Mouse (Mus musculus): ENCODE results near the gene Tmco4. TPM values are rescaled to one million over a fixed set of nuclear protein-coding genes. Genes with fewer than 3 reads are reported as not detected.

Gene Tmco4
- polyA plus RNA-seq, 1 experiment from 2014 or later = 0.98 TPM

GRCm38 (mm10) chr4:139092356-139093195 lies 119.9 kb downstream of the Tmco4 start, which contains the start of gene Nbl1:
TSS of gene Nbl1 (minus strand) at chr4:139092993.
- Histone ChIP-seq H3K27me3 (ENCODE audit: low read depth, poor library complexity, severe bottlenecking) (peaks cover 83% of the 10 kb centered on the region), H3K9me3 (replicated peaks) (peaks cover 8% of the 10 kb centered on the region; the same call in 1 of the 2 replicates), H3K4me3 (peak within 1 kb of the TSS; percentile 63), H3K4me1 (peaks cover 32% of the 10 kb centered on the region), H3K36me3 (no peaks in the 10 kb centered on the region), H3K27ac (replicated peaks) (peak within 1 kb of the TSS; percentile 67)
- 1% methylated on average over 86 of the region's 105 CpGs for WGBS
- DNase-seq (ENCODE audit: low spot score) = peak; percentile 31

GRCm38 (mm10) chr4:139093196-139093530 lies 120.5 kb downstream of the Tmco4 start:
- Histone ChIP-seq H3K27me3 (ENCODE audit: low read depth, poor library complexity, severe bottlenecking) (peaks cover 77% of the 10 kb centered on the region), H3K4me1 (peaks cover 32% of the 10 kb centered on the region), H3K9me3 (replicated peaks) (peaks cover 8% of the 10 kb centered on the region; the same call in 1 of the 2 replicates), H3K27ac (replicated peaks) (peak overlapping the region; percentile 67; the same call in 1 of the 2 replicates), H3K36me3 (no peaks in the 10 kb centered on the region), H3K4me3 (peak overlapping the region; percentile 63)
- DNase-seq (ENCODE audit: low spot score) = no peak
- 20% methylated on average over 12 of the region's 13 CpGs for WGBS

- peaks cover 56% of the 10 kb centered on the region for H3K27me3 ChIP-seq (ENCODE audit: low read depth, poor library complexity, severe bottlenecking)
- no peaks in the 10 kb centered on the region for H3K36me3 ChIP-seq
- WGBS = 48% methylated on average over 1 of the region's 1 CpGs
- peaks cover 8% of the 10 kb centered on the region; the same call in 1 of the 2 replicates for H3K9me3 ChIP-seq (replicated peaks)
- no peak for DNase-seq (ENCODE audit: low spot score)
- H3K4me1 ChIP-seq = peaks cover 29% of the 10 kb centered on the region
- H3K27ac ChIP-seq (replicated peaks) = no peak overlapping the region
- no peak overlapping the region for H3K4me3 ChIP-seq
These were observed 122.7 kb downstream of the Tmco4 start for GRCm38 (mm10) chr4:139095406-139095805.

- Histone ChIP-seq H3K4me3 (no peak overlapping the region), H3K36me3 (peaks cover 2% of the 10 kb centered on the region; the same call in 1 of the 2 replicates), H3K27me3 (ENCODE audit: low read depth, poor library complexity, severe bottlenecking) (peaks cover 48% of the 10 kb centered on the region), H3K4me1 (peaks cover 21% of the 10 kb centered on the region), H3K9me3 (replicated peaks) (peaks cover 8% of the 10 kb centered on the region; the same call in 1 of the 2 replicates), H3K27ac (replicated peaks) (no peak overlapping the region)
- WGBS = 80% methylated on average over 5 of the region's 5 CpGs
- no peak for DNase-seq (ENCODE audit: low spot score)
These were observed 123.5 kb downstream of the Tmco4 start for GRCm38 (mm10) chr4:139096201-139096600.

GRCm38 (mm10) chr4:139100326-139100725 lies 127.6 kb downstream of the Tmco4 start:
- 95% methylated on average over 8 of the region's 8 CpGs for WGBS
- peaks cover 41% of the 10 kb centered on the region for H3K36me3 ChIP-seq
- H3K27ac ChIP-seq (replicated peaks) = no peak overlapping the region
- H3K4me1 ChIP-seq = no peaks in the 10 kb centered on the region
- H3K27me3 ChIP-seq (ENCODE audit: low read depth, poor library complexity, severe bottlenecking) = peaks cover 7% of the 10 kb centered on the region
- no peak for DNase-seq (ENCODE audit: low spot score)
- H3K4me3 ChIP-seq = no peak overlapping the region
- peaks cover under 1% of the 10 kb centered on the region; the same call in 1 of the 2 replicates for H3K9me3 ChIP-seq (replicated peaks)

- no peaks in the 10 kb centered on the region for H3K9me3 ChIP-seq (replicated peaks)
- 0 out of 2 replicates have a peak, but pooled peaks cover under 1% of the 10 kb centered on the region for H3K27me3 ChIP-seq (ENCODE audit: low read depth, poor library complexity, severe bottlenecking)
- DNase-seq (ENCODE audit: low spot score) = no peak
- 86% methylated on average over 6 of the region's 6 CpGs for WGBS
- H3K36me3 ChIP-seq = peaks cover 41% of the 10 kb centered on the region
- H3K27ac ChIP-seq (replicated peaks) = no peak overlapping the region
- no peaks in the 10 kb centered on the region for H3K4me1 ChIP-seq
- no peak overlapping the region for H3K4me3 ChIP-seq
These were observed 128.9 kb downstream of the Tmco4 start for GRCm38 (mm10) chr4:139101546-139101945.

GRCm38 (mm10) chr4:139105453-139105852 lies 132.8 kb downstream of the Tmco4 start:
- WGBS = 96% methylated on average over 1 of the region's 1 CpGs

More at GRCm38 (mm10) chr4:139105453-139105852, 132.8 kb downstream of the Tmco4 start:
- Histone ChIP-seq H3K4me3 (no peak overlapping the region), H3K9me3 (replicated peaks) (no peaks in the 10 kb centered on the region), H3K4me1 (no peaks in the 10 kb centered on the region), H3K27me3 (ENCODE audit: low read depth, poor library complexity, severe bottlenecking) (no peaks in the 10 kb centered on the region), H3K27ac (replicated peaks) (no peak overlapping the region), H3K36me3 (peaks cover 41% of the 10 kb centered on the region)
- no peak for DNase-seq (ENCODE audit: low spot score)

Other genes with a start within 250 kb of the Tmco4 start
- gene Pla2g2c, start 248.1 kb upstream of the Tmco4 start, polyA plus RNA-seq (2016; fragmentation: Nextera tagmentation; extraction: Ambion mirVana) = 0.62 and 0.70 TPM in 2 replicates
- gene Ubxn10, start 235.7 kb upstream of the Tmco4 start, polyA plus RNA-seq (2016; fragmentation: Nextera tagmentation; extraction: Ambion mirVana) = 1.8 and 2.1 TPM in 2 replicates
- 0.47 and 0.62 TPM in 2 replicates for gene Pla2g2f, start 215.3 kb upstream of the Tmco4 start, polyA plus RNA-seq (2016; fragmentation: Nextera tagmentation; extraction: Ambion mirVana)
- gene Pla2g2d, start 197.2 kb upstream of the Tmco4 start, polyA plus RNA-seq (2016; fragmentation: Nextera tagmentation; extraction: Ambion mirVana) = 0.56 and 0.78 TPM in 2 replicates
- 0.22 and 0.37 TPM in 2 replicates for gene Pla2g5, start 109.4 kb upstream of the Tmco4 start, polyA plus RNA-seq (2016; fragmentation: Nextera tagmentation; extraction: Ambion mirVana)
- gene Gm13030, start 98.9 kb upstream of the Tmco4 start, polyA plus RNA-seq (2016; fragmentation: Nextera tagmentation; extraction: Ambion mirVana) = not detected in 2 replicates
- not detected in 2 replicates for gene Pla2g2e, start 94.9 kb upstream of the Tmco4 start, polyA plus RNA-seq (2016; fragmentation: Nextera tagmentation; extraction: Ambion mirVana)
- 2.1 and 3.0 TPM in 2 replicates for gene Otud3, start 58.9 kb upstream of the Tmco4 start, polyA plus RNA-seq (2016; fragmentation: Nextera tagmentation; extraction: Ambion mirVana)
- not detected in 2 replicates for gene Rnf186, start 5.8 kb upstream of the Tmco4 start, polyA plus RNA-seq (2016; fragmentation: Nextera tagmentation; extraction: Ambion mirVana)
- not detected in 2 replicates for gene Htr6, start 102.7 kb downstream of the Tmco4 start, polyA plus RNA-seq (2016; fragmentation: Nextera tagmentation; extraction: Ambion mirVana)
- 8.7 and 14.8 TPM in 2 replicates for gene Nbl1, start 120.1 kb downstream of the Tmco4 start, polyA plus RNA-seq (2016; fragmentation: Nextera tagmentation; extraction: Ambion mirVana)
- 359 and 362 TPM in 2 replicates for gene Minos1, start 158.2 kb downstream of the Tmco4 start, polyA plus RNA-seq (2016; fragmentation: Nextera tagmentation; extraction: Ambion mirVana)
- gene Capzb, start 220.0 kb downstream of the Tmco4 start, polyA plus RNA-seq (2016; fragmentation: Nextera tagmentation; extraction: Ambion mirVana) = 330 and 349 TPM in 2 replicates